In the genomic region with DNA sequence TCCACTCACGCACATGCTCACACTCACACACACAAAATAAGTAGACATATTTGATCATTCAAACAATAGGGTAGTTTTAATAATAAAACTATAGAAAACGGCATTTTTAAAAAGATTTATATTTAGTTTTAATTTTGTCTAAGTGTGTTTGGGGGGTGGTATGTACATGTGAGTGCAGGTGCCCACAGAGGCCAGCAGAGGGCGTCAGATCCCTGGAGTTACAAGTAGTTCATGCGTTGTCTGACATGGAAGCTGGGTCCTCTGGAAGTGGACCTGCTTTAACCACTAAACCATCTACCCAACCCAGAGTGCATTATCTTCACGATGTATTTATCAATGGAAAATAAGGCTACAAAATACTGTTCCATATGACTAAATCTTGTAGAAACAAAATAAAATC, we compare ENCODE assay signal across 7 mouse cellular contexts. TPM values are rescaled to one million over a fixed set of nuclear protein-coding genes. Genes with fewer than 3 reads are reported as not detected.
A peak's percentile ranks its signal among the peaks of the same experiment; 100 is the strongest.
DNase-seq lines count a peak whose midpoint lies in the region; ATAC-seq and TF ChIP-seq lines count a peak whose summit lies in the region.

No protein-coding gene starts in this region.

- peak; percentile 84 for TF ChIP-seq CTCF in Patski (IDR thresholded peaks at IDR 0.05)

- DNase-seq in kidney, postnatal 4 days = peak; percentile 42 to 52
- no peak for DNase-seq in kidney, adult 18-20 months
- peak; percentile 29 for DNase-seq in CD4-positive helper T cell, adult 2 months (ENCODE audit: low read depth, low spot score)
- no peak for DNase-seq in Patski (ENCODE audit: low read depth, low spot score)
- DNase-seq in induced T-regulatory cell, adult 2 months (ENCODE audit: low read depth) = peak; percentile 64
- DNase-seq in spleen, adult 12 weeks (ENCODE audit: low spot score) = no peak
- DNase-seq in MN1 (ENCODE audit: low spot score) = no peak

- in situ Hi-C loops in Patski (cut with MboI; ENCODE audit: low pct_unique_long_range_greater_than_20kb) = no loop called here

- CTCF ChIA-PET in Patski (lab: Charles Lee) = interaction anchor here (1.2 to 5.6 kb wide), 8 partner anchors 9 to 75 kb away, joined by 3 to 69 read pairs (median 4); no protein-coding TSS in a partner anchor

- POLR2A ChIA-PET in Patski (lab: Charles Lee) = interaction anchor here (1.5 kb wide), 1 partner anchor 74 kb away, joined by 3 read pairs; no protein-coding TSS in a partner anchor

- no peak for ATAC-seq in Patski

- no peaks in the 10 kb centered on the region for H3K27me3 ChIP-seq in Patski

RNA-seq across cellular contexts. Expression of a gene that starts 7.0 kb away (rescaled TPM):
- 1.3 TPM for polyA plus RNA-seq in Patski (2021)

RNA-seq across cellular contexts. Expression of a gene that starts 28.6 kb away (rescaled TPM):
- polyA plus RNA-seq in Patski (2021) = 27.9 TPM

RNA-seq across cellular contexts. Expression of a gene that starts 28.8 kb away (rescaled TPM):
- 18.8 TPM for polyA plus RNA-seq in Patski (2021)

Comparison
In these comparisons a context has a peak if more than half of its experiments do, and no peak if none do; other contexts are left out.
1. DNase-seq: peak in kidney, postnatal 4 days (2 of 2), CD4-positive helper T cell, adult 2 months (single experiment) and induced T-regulatory cell, adult 2 months (single experiment); none in kidney, adult 18-20 months (single experiment), Patski (single experiment), spleen, adult 12 weeks (single experiment) and MN1 (single experiment).